Mouse (Mus musculus): ENCODE data around the gene Cit. TPM values are rescaled to one million over a fixed set of nuclear protein-coding genes. Genes with fewer than 3 reads are reported as not detected.

Cit gene
- total RNA-seq, 2 experiments from 2014 or later = 178 to 201 TPM

GRCm38 (mm10) chr5:115950936-115951335, 105.9 kb downstream of the Cit start:
- intact Hi-C loops (cut with DNase I) = no loop called here
- DNase-seq (ENCODE audit: low spot score in 2 of 2) = no peak

GRCm38 (mm10) chr5:115953173-115953572, 108.1 kb downstream of the Cit start:
- intact Hi-C loops (cut with DNase I) = no loop called here
- no peak for DNase-seq (ENCODE audit: low spot score in 2 of 2)

GRCm38 (mm10) chr5:115954084-115954483, 109.0 kb downstream of the Cit start:
- peak; percentile 50 to 61 for DNase-seq (ENCODE audit: low spot score in 2 of 2)
- intact Hi-C loops (cut with DNase I) = no loop called here

GRCm38 (mm10) chr5:115954549-115954948, 109.5 kb downstream of the Cit start:
- DNase-seq (ENCODE audit: low spot score in 2 of 2) = no peak
- intact Hi-C loops (cut with DNase I) = no loop called here

GRCm38 (mm10) chr5:115955131-115955530, 110.1 kb downstream of the Cit start:
- intact Hi-C loops (cut with DNase I) = no loop called here
- peak; percentile 54 to 75 for DNase-seq (ENCODE audit: low spot score in 2 of 2)

GRCm38 (mm10) chr5:115956048-115956447, 111.0 kb downstream of the Cit start:
- intact Hi-C loops (cut with DNase I) = no loop called here
- DNase-seq (ENCODE audit: low spot score in 2 of 2) = no peak

- intact Hi-C loops (cut with DNase I) = no loop called here
- no peak for DNase-seq (ENCODE audit: low spot score in 2 of 2)
Observed at GRCm38 (mm10) chr5:115957177-115957576, 112.1 kb downstream of the Cit start.

- DNase-seq (ENCODE audit: low spot score in 2 of 2) = no peak
- intact Hi-C loops (cut with DNase I) = no loop called here
Observed at GRCm38 (mm10) chr5:115958344-115958743, 113.3 kb downstream of the Cit start.

GRCm38 (mm10) chr5:115958814-115959213, 113.7 kb downstream of the Cit start:
- DNase-seq (ENCODE audit: low spot score in 2 of 2) = no peak
- intact Hi-C loops (cut with DNase I) = no loop called here

- intact Hi-C loops (cut with DNase I) = no loop called here
- DNase-seq (ENCODE audit: low spot score in 2 of 2) = peak in 1 of 2 experiments; percentile 49
Observed at GRCm38 (mm10) chr5:115961809-115962208, 116.7 kb downstream of the Cit start.

GRCm38 (mm10) chr5:115971236-115971635, 126.2 kb downstream of the Cit start:
- intact Hi-C loops (cut with DNase I) = no loop called here

GRCm38 (mm10) chr5:115975672-115976071, 130.6 kb downstream of the Cit start:
- DNase-seq (ENCODE audit: low spot score in 2 of 2) = no peak
- intact Hi-C loops (cut with DNase I) = no loop called here

More at GRCm38 (mm10) chr5:115971236-115971635, 126.2 kb downstream of the Cit start:
- no peak for DNase-seq (ENCODE audit: low spot score in 2 of 2)

GRCm38 (mm10) chr5:115976446-115976845, 131.4 kb downstream of the Cit start:
- no peak for DNase-seq (ENCODE audit: low spot score in 2 of 2)
- intact Hi-C loops (cut with DNase I) = no loop called here

- no peak for DNase-seq (ENCODE audit: low spot score in 2 of 2)
- intact Hi-C loops (cut with DNase I) = no loop called here
Observed at GRCm38 (mm10) chr5:115977266-115977665, 132.2 kb downstream of the Cit start.

GRCm38 (mm10) chr5:115977757-115978156, 132.7 kb downstream of the Cit start:
- intact Hi-C loops (cut with DNase I) = no loop called here
- no peak for DNase-seq (ENCODE audit: low spot score in 2 of 2)

- intact Hi-C loops (cut with DNase I) = no loop called here
- no peak for DNase-seq (ENCODE audit: low spot score in 2 of 2)
Observed at GRCm38 (mm10) chr5:115978255-115978654, 133.2 kb downstream of the Cit start.

GRCm38 (mm10) chr5:115979134-115979696, 134.1 kb downstream of the Cit start:
- no peak for DNase-seq (ENCODE audit: low spot score in 2 of 2)
- intact Hi-C loops (cut with DNase I) = no loop called here

GRCm38 (mm10) chr5:115980537-115980936, 135.5 kb downstream of the Cit start:
- intact Hi-C loops (cut with DNase I) = no loop called here
- DNase-seq (ENCODE audit: low spot score in 2 of 2) = no peak

- intact Hi-C loops (cut with DNase I) = no loop called here
- DNase-seq (ENCODE audit: low spot score in 2 of 2) = no peak
Observed at GRCm38 (mm10) chr5:115982671-115983373, 137.7 kb downstream of the Cit start.

- intact Hi-C loops (cut with DNase I) = no loop called here
Observed at GRCm38 (mm10) chr5:115984392-115984791, 139.3 kb downstream of the Cit start.

GRCm38 (mm10) chr5:115985101-115985500, 140.0 kb downstream of the Cit start:
- intact Hi-C loops (cut with DNase I) = no loop called here
- DNase-seq (ENCODE audit: low spot score in 2 of 2) = no peak

More at GRCm38 (mm10) chr5:115984392-115984791, 139.3 kb downstream of the Cit start:
- DNase-seq (ENCODE audit: low spot score in 2 of 2) = no peak
